Mouse (Mus musculus) testis, adult 2 months (tissue): ENCODE results near the gene Serpinf1.

ENCODE experiments used
- CTCF ChIP-seq: fragments of 200-500 bp; IDR thresholded peaks from 2 replicates; pipeline ENCODE4 v1.5.1; 2012; ENCODE audit warnings: low read depth, mild to moderate bottlenecking, inconsistent platforms, low read length, moderate library complexity; ENCODE audit not compliant: control insufficient read depth, insufficient read depth, insufficient replicate concordance
- POLR2A ChIP-seq: fragments of 200-500 bp; IDR thresholded peaks from 2 replicates; pipeline ENCODE4 v1.6.1; 2012; ENCODE audit warnings: low read depth, mild to moderate bottlenecking, inconsistent platforms, low read length, moderate library complexity; ENCODE audit not compliant: control insufficient read depth

GRCm38 (mm10) chr11:75415994-75416393, 6.5 kb downstream of the Serpinf1 start:
- TF ChIP-seq CTCF = no peak
- TF ChIP-seq POLR2A = no peak
